ENCODE assay signal across 27 mouse cellular contexts in the genomic region with DNA sequence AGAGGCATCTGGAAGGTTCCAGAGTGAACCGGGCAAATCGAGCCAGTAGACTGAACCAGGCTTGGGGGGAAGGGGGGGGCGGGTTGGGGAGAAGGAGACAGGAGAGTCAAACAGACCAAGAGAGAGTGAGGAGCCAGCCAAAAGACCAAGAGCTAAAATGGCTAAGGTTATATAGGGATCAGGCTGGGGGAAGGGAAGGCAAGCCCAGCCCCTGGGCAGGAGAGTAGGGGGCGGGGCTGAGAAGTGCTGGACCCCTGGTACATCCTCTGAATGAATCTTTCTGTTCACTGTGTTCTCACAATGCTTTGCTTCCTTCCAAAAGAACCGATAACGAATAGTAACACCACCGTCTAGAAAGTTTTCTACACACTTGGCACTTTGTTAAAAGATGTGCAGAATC. TPM values are rescaled to one million over a fixed set of nuclear protein-coding genes. Genes with fewer than 3 reads are reported as not detected.
A peak's percentile ranks its signal among the peaks of the same experiment; 100 is the strongest.
DNase-seq lines count a peak whose midpoint lies in the region; ATAC-seq and TF ChIP-seq lines count a peak whose summit lies in the region.
"Had no signal": no experiment of that assay in that cellular context is flagged by ENCODE, and none has a peak within 500 bp of the region (broad histone marks: within the 10 kb centered on the region; RNA-seq: fewer than 3 reads in every experiment).

No protein-coding gene starts in this region.

- peak; percentile 6 for DNase-seq in embryo, embryonic 10.5 days (ENCODE audit: low spot score)
- no peak for DNase-seq in embryo, embryonic 9.5 days (ENCODE audit: extremely low spot score)
- DNase-seq in CH12.LX (ENCODE audit: extremely low read depth) (no peak), ZHBTc4 (ENCODE audit: low read depth, low spot score) (peak; percentile 59)
- DNase-seq in testis, postnatal 14 days (ENCODE audit: low spot score), result peak; percentile 43
- DNase-seq: adrenal gland, adult 2 months; adrenal gland, postnatal 14 days; cerebellum, adult 11 months; cerebellum, adult 2 months; cerebellum, adult 9-11 months; cerebellum, postnatal 25 days; gastrocnemius, postnatal 25 days; heart, adult 2 months; heart, postnatal 14 days; heart, postnatal 4 days had no signal

- H3K4me3 ChIP-seq in CH12.LX (replicated peaks in 1 of 3; ENCODE audit: low read depth in 2 of 3, low read length in 2 of 3, poor library complexity in 1 of 3), result no peak overlapping the region
- H3K4me3 ChIP-seq: embryonic facial prominence, embryonic 10.5 days; embryonic facial prominence, embryonic 13.5 days; erythroblast, embryonic 14.5 days; forebrain, embryonic 12.5 days; forebrain, embryonic 15.5 days; heart, adult 2 months; heart, embryonic 10.5 days; heart, embryonic 13.5 days had no signal

- no peak for TF ChIP-seq EP300 in CH12.LX (IDR thresholded peaks at IDR 0.05; ENCODE audit: low read length)

- H3K9me3 ChIP-seq in CH12.LX (replicated peaks; ENCODE audit: low read length), result no peaks in the 10 kb centered on the region
- H3K9me3 ChIP-seq: embryonic facial prominence, embryonic 10.5 days; embryonic facial prominence, embryonic 13.5 days; forebrain, embryonic 12.5 days; forebrain, embryonic 15.5 days; heart, embryonic 10.5 days; heart, embryonic 13.5 days had no signal

- ATAC-seq in monocyte, adult 5-6 weeks (replicated peaks; ENCODE audit: insufficient number of reproducible peaks, low FRiP score, low TSS enrichment, poor library complexity, severe bottlenecking), result no peak
- ATAC-seq in activated CD4-positive, CD25-positive, alpha-beta regulatory T cell, adult 4 months, result no peak
- ATAC-seq: forebrain, embryonic 15.5 days; hindbrain, postnatal 0 days; inflammation-experienced regulatory T-cells, adult 6 months had no signal

- H3K27me3 ChIP-seq in CH12.LX (replicated peaks), result peaks cover 3% of the 10 kb centered on the region
- H3K27me3 ChIP-seq: embryonic facial prominence, embryonic 13.5 days; forebrain, embryonic 12.5 days; forebrain, embryonic 15.5 days; heart, embryonic 13.5 days had no signal

- no peak for TF ChIP-seq RAD21 in CH12.LX (IDR thresholded peaks at IDR 0.05; ENCODE audit: low read depth, low read length)

- H3K4me1 ChIP-seq in CH12.LX (ENCODE audit: control insufficient read depth in 1 of 2, insufficient read depth in 2 of 2), result peaks cover 2 to 12% of the 10 kb centered on the region in 2 experiments; a peak in 2 of 4 replicates
- H3K4me1 ChIP-seq: embryonic facial prominence, embryonic 13.5 days; forebrain, embryonic 12.5 days; heart, embryonic 10.5 days had no signal

- no peak for TF ChIP-seq CTCF in CH12.LX (conservative IDR thresholded peaks at IDR 0.05 in 1 of 2, IDR thresholded peaks at IDR 0.05 in 1 of 2; ENCODE audit: low read depth in 2 of 2, low read length in 2 of 2)

- H3K27ac ChIP-seq in CH12.LX (ENCODE audit: insufficient read depth, low read depth), result no peak overlapping the region
- H3K27ac ChIP-seq: embryonic facial prominence, embryonic 10.5 days; embryonic facial prominence, embryonic 13.5 days; forebrain, embryonic 12.5 days; forebrain, embryonic 15.5 days; heart, embryonic 10.5 days; heart, embryonic 13.5 days; hindbrain, embryonic 14.5 days; hindbrain, postnatal 0 days had no signal

- H3K79me2 ChIP-seq in CH12.LX (replicated peaks; ENCODE audit: control insufficient read depth, extremely low read depth, insufficient read depth, poor library complexity, severe bottlenecking), result no peaks in the 10 kb centered on the region

- no peak for TF ChIP-seq POLR2A in CH12.LX (IDR thresholded peaks at IDR 0.05; ENCODE audit: low read depth, low read length)

- in situ Hi-C loops in CH12.LX (cut with MboI; ENCODE audit: low pct_ligation_motif_present, low pct_unique_long_range_greater_than_20kb, low sequenced_read_pairs), result no loop called here

- no peak overlapping the region for H3K9ac ChIP-seq in CH12.LX (ENCODE audit: insufficient read depth, low read depth)
- H3K9ac ChIP-seq: embryonic facial prominence, embryonic 13.5 days; forebrain, embryonic 12.5 days; forebrain, embryonic 15.5 days; heart, embryonic 13.5 days; hindbrain, embryonic 14.5 days had no signal

- dilution Hi-C loops in CH12.LX (cut with MboI; ENCODE audit: extremely low pct_ligation_motif_present, extremely low pct_unique_long_range_greater_than_20kb, low sequenced_read_pairs), result no loop called here

- peak overlapping the region; percentile 5; the same call in 1 of the 2 replicates for H3K4me2 ChIP-seq in CH12.LX (ENCODE audit: insufficient read depth, low read depth, poor library complexity, severe bottlenecking)
- H3K4me2 ChIP-seq: embryonic facial prominence, embryonic 13.5 days; forebrain, embryonic 12.5 days; forebrain, embryonic 15.5 days; heart, embryonic 13.5 days; hindbrain, embryonic 14.5 days had no signal

- no peaks in the 10 kb centered on the region for H3K36me3 ChIP-seq in CH12.LX (replicated peaks in 1 of 2; ENCODE audit: control insufficient read depth in 1 of 2, insufficient read depth in 1 of 2, low read length in 1 of 2)
- H3K36me3 ChIP-seq: embryonic facial prominence, embryonic 10.5 days; embryonic facial prominence, embryonic 13.5 days; forebrain, embryonic 12.5 days; forebrain, embryonic 15.5 days; heart, embryonic 10.5 days; heart, embryonic 13.5 days had no signal

TF ChIP-seq in CH12.LX, 34 proteins besides CTCF, POLR2A, EP300 and RAD21:
- TF ChIP-seq TCF12 (IDR thresholded peaks at IDR 0.05; ENCODE audit: low read depth, low read length) (no peak), ETS1 (conservative IDR thresholded peaks at IDR 0.05; ENCODE audit: low read depth, low read length) (no peak), ZC3H11A (IDR thresholded peaks at IDR 0.05; ENCODE audit: low read depth, low read length) (no peak), IRF4 (IDR thresholded peaks at IDR 0.05; ENCODE audit: low read depth, low read length) (no peak), PAX5 (IDR thresholded peaks at IDR 0.05; ENCODE audit: low read length) (no peak), MAZ (IDR thresholded peaks at IDR 0.05; ENCODE audit: low read depth, low read length) (no peak), ZKSCAN1 (IDR thresholded peaks at IDR 0.05; ENCODE audit: borderline replicate concordance, low read depth, low read length) (no peak), CHD1 (IDR thresholded peaks at IDR 0.05; ENCODE audit: low read depth, low read length) (no peak), ZMIZ1 (IDR thresholded peaks at IDR 0.05; ENCODE audit: low read depth, low read length) (no peak), E2F4 (IDR thresholded peaks at IDR 0.05; ENCODE audit: insufficient replicate concordance, low read depth, low read length) (no peak), SMC3 (IDR thresholded peaks at IDR 0.05; ENCODE audit: low read depth, low read length) (no peak), USF1 (IDR thresholded peaks at IDR 0.05; ENCODE audit: low read depth, low read length) (no peak), SIN3A (IDR thresholded peaks at IDR 0.05; ENCODE audit: low read length) (no peak), USF2 (conservative IDR thresholded peaks at IDR 0.05; ENCODE audit: low read depth, low read length) (no peak), ELF1 (IDR thresholded peaks at IDR 0.05; ENCODE audit: low read depth, low read length) (no peak), MXI1 (IDR thresholded peaks at IDR 0.05; ENCODE audit: low read depth, low read length) (no peak)
TF ChIP-seq in CH12.LX: peak in this region for 0.

RNA-seq across cellular contexts. Expression of gene Uhrf1bp1l, which starts 5.1 kb away (rescaled TPM):
- total RNA-seq in CH12.LX (2012; rRNA removed), result 31.5 and 40.1 TPM in 2 replicates
- 18.8 and 19.6 TPM in 2 replicates for total RNA-seq in CH12.LX (2014; rRNA removed)
- 26.5 and 27.9 TPM in 2 replicates for polyA plus RNA-seq in CH12.LX (2012; ENCODE audit: insufficient read length, low read depth)
- total RNA-seq in monocyte, adult 5-6 weeks (2017), result 27.5 to 45.4 TPM (median 39.8 TPM) in 3 replicates
- polyA plus RNA-seq in activated CD4-positive, CD25-positive, alpha-beta regulatory T cell, adult 4 months (2017; shearing (Covaris generic)), result 10 to 100 TPM; 24.6 to 33.1 TPM

RNA-seq across cellular contexts. Expression of gene Actr6, which starts 7.6 kb away (rescaled TPM):
- 11.7 and 14.6 TPM in 2 replicates for total RNA-seq in CH12.LX (2012; rRNA removed)
- total RNA-seq in CH12.LX (2014; rRNA removed), result 48.4 and 50.5 TPM in 2 replicates
- polyA plus RNA-seq in CH12.LX (2012; ENCODE audit: insufficient read length, low read depth), result 18.0 and 21.4 TPM in 2 replicates
- 15.6 to 21.6 TPM (median 18.0 TPM) in 3 replicates for total RNA-seq in monocyte, adult 5-6 weeks (2017)
- 10 to 100 TPM; 46.8 to 50.2 TPM for polyA plus RNA-seq in activated CD4-positive, CD25-positive, alpha-beta regulatory T cell, adult 4 months (2017; shearing (Covaris generic))

RNA-seq across cellular contexts. Expression of gene Scyl2, which starts 53.6 kb away (rescaled TPM):
- total RNA-seq in CH12.LX (2012; rRNA removed) (14.1 and 15.1 TPM in 2 replicates), CH12.LX (2014; rRNA removed) (17.4 and 19.5 TPM in 2 replicates)
- 15.5 and 17.2 TPM in 2 replicates for polyA plus RNA-seq in CH12.LX (2012; ENCODE audit: insufficient read length, low read depth)
- 29.8 to 47.8 TPM (median 34.8 TPM) in 3 replicates for total RNA-seq in monocyte, adult 5-6 weeks (2017)
- polyA plus RNA-seq in activated CD4-positive, CD25-positive, alpha-beta regulatory T cell, adult 4 months (2017; shearing (Covaris generic)), result 1 to 10 TPM; 7.6 to 9.0 TPM

Comparison
In these comparisons a context has a peak if more than half of its experiments do, and no peak if none do; other contexts are left out.
1. DNase-seq: peak in embryo, embryonic 10.5 days (single experiment), ZHBTc4 (single experiment) and testis, postnatal 14 days (single experiment); none in embryo, embryonic 9.5 days (single experiment) and CH12.LX (single experiment).